Mouse (Mus musculus) left cerebral cortex, postnatal 25 days (tissue): Measurements from ENCODE around the gene Cnot6. TPM values are rescaled to one million over a fixed set of nuclear protein-coding genes. Genes with fewer than 3 reads are reported as not detected.

Experiments
- DNase-seq, 2 experiments: peaks; one replicate each; pipeline ENCODE4 v3.0.0; 2022; ENCODE audit warnings: low spot score in 2 of 2, mixed read lengths in 1 of 2
- intact Hi-C: fragments of 180-260 bp; cut with DNase I; formaldehyde crosslinking; loops from one replicate; pipeline ENCODE4 v1.15.1; 2025
- total RNA-seq, 2 experiments: library from RNA; stranded (reverse); gene quantifications; 2 replicates each; pipeline ENCODE4 v1.2.3; 2021

Gene Cnot6
- total RNA-seq, 2 experiments from 2014 or later, result 44.7 to 51.6 TPM

- DNase-seq, result no peak
- intact Hi-C loops, result no loop called here
These were observed 90.6 kb downstream of the Cnot6 start for GRCm38 (mm10) chr11:49621953-49622352.

Other genes starting within 250 kb of the Cnot6 start
- not detected for gene Olfr1386, start 247.7 kb downstream of the Cnot6 start, total RNA-seq
- not detected for gene Olfr1385, start 223.7 kb downstream of the Cnot6 start, total RNA-seq
- not detected for gene Olfr1384, start 206.0 kb downstream of the Cnot6 start, total RNA-seq
- gene Olfr1383, start 193.1 kb downstream of the Cnot6 start, total RNA-seq, result not detected
- not detected for gene Olfr1382, start 184.5 kb downstream of the Cnot6 start, total RNA-seq
- not detected for gene Olfr1381, start 169.3 kb downstream of the Cnot6 start, total RNA-seq
- gene Olfr1380, start 155.8 kb downstream of the Cnot6 start, total RNA-seq, result not detected
- 1 to 10 TPM; 2.3 to 2.6 TPM for gene Flt4, start 103.5 kb downstream of the Cnot6 start, total RNA-seq
- gene Scgb3a1, start 49.1 kb downstream of the Cnot6 start, total RNA-seq, result under 1 TPM in 1 of 2 experiments, not detected in 1; 0.78 TPM
- gene Gfpt2, start 81.5 kb upstream of the Cnot6 start, total RNA-seq, result 10 to 100 TPM in 1 of 2 experiments, 1 to 10 TPM in 1; 6.0 to 10.1 TPM
- 100 to 1,000 TPM; 212 to 231 TPM for gene Mapk9, start 134.0 kb upstream of the Cnot6 start, total RNA-seq
- 10 to 100 TPM; 36.6 to 46.4 TPM for gene Rasgef1c, start 189.1 kb upstream of the Cnot6 start, total RNA-seq